Mouse (Mus musculus) stomach, postnatal 0 days (tissue): Measurements from ENCODE around the gene Stag1.

Experiments
- CTCF ChIP-seq: IDR thresholded peaks from 2 replicates; pipeline ENCODE4 v1.5.1; 2016; ENCODE audit warnings: antibody characterized with exemption, low read depth, mild to moderate bottlenecking, moderate library complexity
- EP300 ChIP-seq: optimal IDR thresholded peaks from 2 replicates; pipeline ENCODE3; 2016; ENCODE audit warnings: antibody characterized with exemption

GRCm38 (mm10) chr9:100548313-100548712 lies 49.3 kb upstream of the Stag1 start:
- peak; percentile 69 for TF ChIP-seq CTCF
- TF ChIP-seq EP300: no peak
